Mouse (Mus musculus) embryonic facial prominence, embryonic 14.5 days (tissue): ENCODE measurements around the gene Hkdc1. TPM values are rescaled to one million over a fixed set of nuclear protein-coding genes. Genes with fewer than 3 reads are reported as not detected.

Source experiments
- ATAC-seq: fragments of 200-750 bp; cut with Nextera tagmentation; 2 replicates; pipeline ENCODE4 v1.8.0; 2017; ENCODE audit warnings: low read depth, moderate number of reproducible peaks, moderate TSS enrichment
- DNase-seq: peaks from one replicate; pipeline ENCODE4 v3.0.0-alpha.2; 2015; ENCODE audit warnings: low spot score
- H3K27ac ChIP-seq: fragments of 300-500 bp; sonication (generic); replicated peaks from 2 replicates; pipeline ENCODE4 v1.5.1; 2014; ENCODE audit warnings: low read depth, mild to moderate bottlenecking, low read length, moderate library complexity
- H3K27me3 ChIP-seq: fragments of 300-500 bp; sonication (generic); replicated peaks from 2 replicates; pipeline ENCODE4 v1.6.1; 2014; ENCODE audit warnings: low read length; ENCODE audit not compliant: control insufficient read depth, insufficient read depth
- H3K36me3 ChIP-seq: fragments of 300-500 bp; sonication (generic); 2 replicates; pipeline ENCODE4 v1.6.1; 2014; ENCODE audit warnings: low read length, mixed read lengths; ENCODE audit not compliant: control insufficient read depth, insufficient read depth
- H3K4me1 ChIP-seq: fragments of 300-500 bp; sonication (generic); 2 replicates; pipeline ENCODE4 v1.6.1; 2014; ENCODE audit warnings: antibody characterized with exemption, low read length; ENCODE audit not compliant: control insufficient read depth, insufficient read depth
- H3K4me2 ChIP-seq: fragments of 300-500 bp; sonication (generic); 2 replicates; pipeline ENCODE4 v1.6.1; 2014; ENCODE audit warnings: low read depth, mild to moderate bottlenecking, low read length, moderate library complexity, mixed read lengths
- H3K4me3 ChIP-seq: fragments of 300-500 bp; sonication (generic); 2 replicates; pipeline ENCODE4 v1.5.1; 2014; ENCODE audit warnings: low read depth, mild to moderate bottlenecking, low read length
- H3K9ac ChIP-seq: fragments of 300-500 bp; sonication (generic); 2 replicates; pipeline ENCODE4 v1.6.1; 2014; ENCODE audit warnings: low read depth, mild to moderate bottlenecking, low read length, moderate library complexity, mixed read lengths
- H3K9me3 ChIP-seq: fragments of 300-500 bp; sonication (generic); 2 replicates; pipeline ENCODE4 v1.6.1; 2016; ENCODE audit warnings: low read length; ENCODE audit not compliant: control insufficient read depth
- WGBS: fragments of 180-500 bp; shearing (Covaris S2); extraction: QIAGEN DNeasy Blood & Tissue Kit; methylation state at CpG from one replicate; pipeline ENCODE4 v1.1.7; 2014; 5-methylcytosine and 5-hydroxymethylcytosine counted together
- polyA plus RNA-seq: library from polyadenylated mRNA; unstranded; fragments of >200 nt; fragmentation: Nextera tagmentation; extraction: Ambion mirVana; gene quantifications from 2 replicates; pipeline ENCODE4 v1.2.1, GENCODE M21; 2014

Gene Hkdc1
- polyA plus RNA-seq, 1 experiment from 2014 or later: 0.75 TPM

DNA sequence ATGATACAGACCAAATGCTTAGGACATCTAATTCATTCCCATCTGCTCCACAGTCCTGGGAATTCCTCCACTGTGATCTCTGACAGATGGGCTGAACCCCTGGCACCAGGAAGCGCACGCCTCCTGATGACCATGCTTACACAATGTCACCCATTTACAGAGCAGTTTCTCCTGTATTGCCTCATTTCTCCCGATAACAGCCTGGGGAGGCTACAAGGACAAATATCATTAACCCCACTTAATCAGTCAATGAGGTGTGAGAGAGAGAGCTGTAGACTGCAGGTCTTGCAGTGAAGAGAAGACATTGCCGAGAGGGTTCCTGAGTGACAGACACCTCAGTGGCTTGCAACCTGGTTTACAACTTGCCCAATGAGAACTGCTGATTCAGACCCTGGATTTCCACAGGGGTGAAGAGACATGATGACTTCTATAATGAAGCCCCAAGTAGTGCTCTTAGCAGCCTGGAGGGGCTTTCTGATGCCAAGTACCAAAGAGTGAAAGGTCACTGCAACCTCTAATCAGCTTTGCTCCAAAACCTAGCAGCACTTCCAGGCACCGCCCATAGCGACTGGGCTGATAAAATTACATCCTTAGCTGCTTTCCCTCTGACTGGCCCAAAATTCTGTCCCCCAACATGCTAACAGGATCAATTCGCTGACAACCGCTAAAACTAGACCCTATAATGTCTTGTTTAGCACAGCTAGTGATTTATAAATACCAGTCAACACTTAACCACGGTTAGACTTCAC lies 78.1 kb downstream of the Hkdc1 start:
- Histone ChIP-seq H3K9me3 (0 out of 2 replicates have a peak, but pooled peaks cover 3% of the 10 kb centered on the region), H3K4me1 (peaks cover 4% of the 10 kb centered on the region; the same call in 1 of the 2 replicates), H3K27me3 (no peaks in the 10 kb centered on the region), H3K4me3 (no peak overlapping the region), H3K36me3 (no peaks in the 10 kb centered on the region), H3K4me2 (no peak overlapping the region), H3K27ac (no peak overlapping the region), H3K9ac (no peak overlapping the region)
- WGBS: 83% methylated on average over 9 of the region's 9 CpGs
- DNase-seq (no peak), ATAC-seq (no peak)

DNA sequence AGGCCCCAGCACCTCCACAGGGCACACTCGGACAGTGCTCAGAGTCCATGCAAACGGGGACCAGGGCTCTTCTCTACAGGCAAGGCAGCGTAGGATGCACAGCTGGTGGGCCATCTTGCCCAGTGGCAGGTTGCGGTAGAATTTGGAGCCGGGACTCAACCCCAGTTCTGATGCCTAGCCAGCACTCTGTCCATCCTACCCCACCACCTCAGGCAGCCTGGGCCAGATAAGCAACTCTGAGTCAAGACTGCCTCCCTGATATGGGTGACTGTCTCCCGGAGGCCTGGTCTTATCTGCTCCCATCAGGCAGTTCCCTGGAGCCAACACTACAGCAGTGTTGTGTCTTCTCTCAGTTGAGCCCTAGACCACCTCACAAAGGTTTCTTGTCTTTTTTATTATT lies 79.8 kb downstream of the Hkdc1 start:
- no peak for ATAC-seq
- peaks cover 8% of the 10 kb centered on the region; the same call in 1 of the 2 replicates for H3K4me1 ChIP-seq
- no peaks in the 10 kb centered on the region for H3K9me3 ChIP-seq
- no peaks in the 10 kb centered on the region for H3K36me3 ChIP-seq
- no peak overlapping the region for H3K9ac ChIP-seq
- H3K4me2 ChIP-seq: no peak overlapping the region
- 96% methylated on average over 6 of the region's 6 CpGs for WGBS
- DNase-seq: no peak
- no peaks in the 10 kb centered on the region for H3K27me3 ChIP-seq
- H3K4me3 ChIP-seq: no peak overlapping the region
- no peak overlapping the region for H3K27ac ChIP-seq

- Histone ChIP-seq H3K27ac (no peak overlapping the region), H3K36me3 (no peaks in the 10 kb centered on the region), H3K27me3 (no peaks in the 10 kb centered on the region), H3K4me1 (peaks cover 8% of the 10 kb centered on the region; the same call in 1 of the 2 replicates), H3K4me2 (no peak overlapping the region), H3K9ac (no peak overlapping the region), H3K4me3 (no peak overlapping the region), H3K9me3 (no peaks in the 10 kb centered on the region)
- ATAC-seq (no peak), DNase-seq (no peak)
- 84% methylated on average over 4 of the region's 4 CpGs for WGBS
These were observed 80.3 kb downstream of the Hkdc1 start for GRCm38 (mm10) chr10:62341956-62342355.

- WGBS: 26% methylated on average over 3 of the region's 3 CpGs
- no peak for DNase-seq
- Histone ChIP-seq H3K27me3 (no peaks in the 10 kb centered on the region), H3K27ac (peak overlapping the region; percentile 78; the same call in 1 of the 2 replicates), H3K4me1 (peaks cover 15% of the 10 kb centered on the region), H3K9ac (peak overlapping the region; percentile 73), H3K4me2 (peak overlapping the region; percentile 94), H3K4me3 (peak overlapping the region; percentile 79), H3K9me3 (no peaks in the 10 kb centered on the region), H3K36me3 (no peaks in the 10 kb centered on the region)
- ATAC-seq: no peak
These were observed 81.3 kb downstream of the Hkdc1 start for GRCm38 (mm10) chr10:62340991-62341390.

DNA sequence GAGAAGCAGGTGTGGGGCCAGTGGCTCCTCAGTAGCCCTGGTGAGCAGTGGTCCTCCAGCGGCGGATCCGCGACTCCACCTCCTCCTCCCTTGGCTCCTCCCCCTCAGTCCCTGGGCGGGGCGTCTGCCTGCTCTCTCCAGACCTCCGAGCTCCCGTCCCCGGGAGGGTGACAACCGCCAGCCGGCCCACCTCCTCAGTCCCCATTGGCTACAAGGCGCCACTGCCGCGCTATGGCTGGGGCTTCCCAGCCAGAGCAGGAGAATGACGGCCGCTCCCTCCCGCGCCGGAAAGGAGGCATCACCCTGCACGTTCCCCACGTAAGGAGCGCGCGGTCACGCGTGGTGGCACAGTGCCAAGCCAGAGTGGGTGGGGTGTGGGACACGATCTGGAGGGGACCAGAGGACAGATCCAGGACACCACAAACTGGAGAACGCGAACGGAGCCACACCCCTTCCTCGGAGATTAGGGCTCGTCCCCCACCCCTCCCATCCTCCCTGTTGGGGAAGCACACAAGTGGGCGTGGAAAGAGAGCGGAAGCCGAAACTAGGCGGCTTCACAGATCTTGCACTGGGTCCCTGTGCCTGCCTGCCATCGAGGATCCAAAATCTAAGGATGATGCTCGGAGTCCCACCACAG lies 82.1 kb downstream of the Hkdc1 start:
- Histone ChIP-seq H3K9ac (peak overlapping the region; percentile 73), H3K9me3 (no peaks in the 10 kb centered on the region), H3K27ac (peak overlapping the region; percentile 78), H3K4me3 (peak overlapping the region; percentile 79), H3K36me3 (no peaks in the 10 kb centered on the region), H3K4me1 (peaks cover 20% of the 10 kb centered on the region), H3K4me2 (peak overlapping the region; percentile 94), H3K27me3 (no peaks in the 10 kb centered on the region)
- peak; percentile 98 for ATAC-seq
- peak; percentile 98 for DNase-seq
- WGBS: 0% methylated on average over 28 of the region's 38 CpGs

DNA sequence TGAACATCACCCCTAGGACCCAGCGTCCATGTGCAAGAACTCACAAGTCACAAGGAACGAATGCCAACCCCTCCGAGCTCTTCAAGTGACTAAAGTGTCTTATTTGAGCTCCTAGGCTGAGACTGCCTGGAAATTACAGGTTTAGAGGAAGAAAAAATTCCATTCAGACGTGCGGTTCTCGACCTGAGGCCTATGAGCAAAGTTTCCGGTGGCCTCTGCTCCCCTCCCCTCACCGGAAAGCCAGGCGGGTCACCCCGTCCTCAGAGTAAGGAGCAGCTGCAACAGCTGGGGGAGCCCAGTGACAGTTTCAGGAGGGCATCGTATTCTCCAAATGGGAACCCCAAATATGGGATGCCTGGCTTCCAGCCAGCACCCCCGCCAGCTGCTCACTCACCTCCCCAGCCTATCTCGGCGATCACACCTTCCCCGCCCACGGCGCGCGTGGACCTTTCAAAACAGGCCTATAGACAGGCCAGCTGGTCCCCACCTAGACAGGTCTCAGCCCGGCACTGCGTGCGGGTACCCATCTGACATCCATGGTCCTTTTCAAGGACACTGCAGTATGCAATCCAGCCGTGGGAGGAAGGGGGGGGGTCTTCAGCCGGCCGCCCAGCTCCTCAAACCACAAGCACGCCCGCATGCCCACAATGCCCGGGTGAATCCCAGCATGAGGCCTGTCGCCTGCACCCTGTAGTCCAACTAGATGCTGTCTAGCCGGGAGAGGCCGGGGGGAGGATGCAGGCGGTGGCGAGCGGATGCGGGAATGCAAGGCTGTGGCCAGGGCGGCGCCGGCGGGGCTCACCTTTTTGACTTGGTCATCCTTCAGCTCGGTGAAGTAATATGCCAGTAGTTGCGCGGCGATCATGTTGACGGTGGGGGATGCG lies 82.8 kb downstream of the Hkdc1 start:
- DNase-seq (peak; percentile 52), ATAC-seq (peak; percentile 30)
- no peaks in the 10 kb centered on the region for H3K36me3 ChIP-seq
- H3K4me3 ChIP-seq: peak overlapping the region; percentile 79
- H3K9me3 ChIP-seq: no peaks in the 10 kb centered on the region
- H3K27me3 ChIP-seq: no peaks in the 10 kb centered on the region
- H3K4me2 ChIP-seq: peak overlapping the region; percentile 94
- peak overlapping the region; percentile 73 for H3K9ac ChIP-seq
- H3K27ac ChIP-seq: peak overlapping the region; percentile 68
- peaks cover 27% of the 10 kb centered on the region for H3K4me1 ChIP-seq
- WGBS: 4% methylated on average over 31 of the region's 45 CpGs

- DNase-seq (no peak), ATAC-seq (no peak)
- H3K4me1 ChIP-seq: peaks cover 27% of the 10 kb centered on the region
- H3K27me3 ChIP-seq: no peaks in the 10 kb centered on the region
- peak overlapping the region; percentile 94 for H3K4me2 ChIP-seq
- peak overlapping the region; percentile 79 for H3K4me3 ChIP-seq
- WGBS: 36% methylated on average over 5 of the region's 5 CpGs
- no peaks in the 10 kb centered on the region for H3K36me3 ChIP-seq
- H3K27ac ChIP-seq: no peak overlapping the region
- no peaks in the 10 kb centered on the region for H3K9me3 ChIP-seq
- H3K9ac ChIP-seq: no peak overlapping the region
These were observed 83.7 kb downstream of the Hkdc1 start for GRCm38 (mm10) chr10:62338626-62339025.

DNA sequence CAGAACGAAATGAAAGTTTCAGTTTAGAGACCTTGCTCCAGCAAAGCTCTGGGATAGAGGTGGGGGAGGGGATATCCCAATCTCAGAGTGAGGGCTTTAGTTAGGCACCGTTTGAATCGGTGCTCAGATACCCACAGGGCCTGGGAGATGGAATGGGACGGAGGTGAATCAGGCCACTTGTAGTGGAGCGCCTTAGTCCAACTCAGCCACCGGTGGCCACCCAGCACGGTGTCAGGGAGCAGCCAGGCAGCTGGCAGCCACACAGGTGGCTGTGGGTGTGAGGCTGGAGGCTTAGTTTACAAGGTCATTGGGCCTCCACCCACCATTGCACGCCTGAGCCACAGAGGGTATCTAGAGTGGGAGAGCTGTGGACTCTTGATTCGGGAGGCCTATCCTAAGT lies 84.1 kb downstream of the Hkdc1 start:
- Histone ChIP-seq H3K4me2 (peak overlapping the region; percentile 94; the same call in 1 of the 2 replicates), H3K27me3 (no peaks in the 10 kb centered on the region), H3K9me3 (no peaks in the 10 kb centered on the region), H3K27ac (no peak overlapping the region), H3K36me3 (no peaks in the 10 kb centered on the region), H3K9ac (no peak overlapping the region), H3K4me1 (peaks cover 27% of the 10 kb centered on the region), H3K4me3 (no peak overlapping the region)
- 38% methylated on average over 9 of the region's 9 CpGs for whole genome bisulfite sequencing
- ATAC-seq (no peak), DNase-seq (no peak)
